Mouse (Mus musculus): ENCODE data around the gene Pogk. TPM values are rescaled to one million over a fixed set of nuclear protein-coding genes. Genes with fewer than 3 reads are reported as not detected.

The Pogk gene
- polyA plus RNA-seq, 1 experiment from 2014 or later: 33.4 TPM

GRCm38 (mm10) chr1:166378431-166379012, 31.1 kb downstream of the Pogk start:
- Histone ChIP-seq H3K27me3 (no peaks in the 10 kb centered on the region), H3K9me3 (replicated peaks) (0 out of 2 replicates have a peak, but pooled peaks cover 3% of the 10 kb centered on the region), H3K4me3 (peak overlapping the region; percentile 92), H3K9ac (peak overlapping the region; percentile 74), H3K36me3 (ENCODE audit: poor library complexity, severe bottlenecking) (peaks cover 12% of the 10 kb centered on the region), H3K27ac (peak overlapping the region; percentile 68), H3K4me2 (peak overlapping the region; percentile 72), H3K4me1 (peaks cover 21% of the 10 kb centered on the region)
- 8% methylated on average over 21 of the region's 21 CpGs for WGBS
- ATAC-seq: peak; percentile 0

- no peak for ATAC-seq
- WGBS: 83% methylated on average over 6 of the region's 6 CpGs
- Histone ChIP-seq H3K9me3 (replicated peaks) (0 out of 2 replicates have a peak, but pooled peaks cover 3% of the 10 kb centered on the region), H3K9ac (no peak overlapping the region), H3K27me3 (no peaks in the 10 kb centered on the region), H3K4me1 (peaks cover 21% of the 10 kb centered on the region), H3K27ac (no peak overlapping the region), H3K4me2 (no peak overlapping the region), H3K4me3 (no peak overlapping the region), H3K36me3 (ENCODE audit: poor library complexity, severe bottlenecking) (no peaks in the 10 kb centered on the region)
These were observed 32.5 kb downstream of the Pogk start for GRCm38 (mm10) chr1:166377171-166377570.

- Histone ChIP-seq H3K4me3 (no peak overlapping the region), H3K4me2 (no peak overlapping the region), H3K4me1 (no peaks in the 10 kb centered on the region), H3K9me3 (replicated peaks) (no peaks in the 10 kb centered on the region), H3K36me3 (ENCODE audit: poor library complexity, severe bottlenecking) (no peaks in the 10 kb centered on the region), H3K27me3 (peaks cover 2% of the 10 kb centered on the region; the same call in 1 of the 2 replicates), H3K9ac (no peak overlapping the region), H3K27ac (no peak overlapping the region)
- ATAC-seq: no peak
These were observed 46.5 kb downstream of the Pogk start for GRCm38 (mm10) chr1:166363122-166363521.

GRCm38 (mm10) chr1:166362659-166363058, 47.0 kb downstream of the Pogk start:
- no peak overlapping the region for H3K9ac ChIP-seq
- H3K4me3 ChIP-seq: no peak overlapping the region
- no peaks in the 10 kb centered on the region for H3K9me3 ChIP-seq (replicated peaks)
- peaks cover 2% of the 10 kb centered on the region; the same call in 1 of the 2 replicates for H3K27me3 ChIP-seq
- no peak overlapping the region for H3K4me2 ChIP-seq
- no peak for ATAC-seq
- H3K4me1 ChIP-seq: no peaks in the 10 kb centered on the region
- H3K27ac ChIP-seq: no peak overlapping the region
- no peaks in the 10 kb centered on the region for H3K36me3 ChIP-seq (ENCODE audit: poor library complexity, severe bottlenecking)
- WGBS: 85% methylated on average over 3 of the region's 3 CpGs

- H3K9ac ChIP-seq: no peak overlapping the region
- peaks cover 2% of the 10 kb centered on the region; the same call in 1 of the 2 replicates for H3K27me3 ChIP-seq
- H3K27ac ChIP-seq: no peak overlapping the region
- no peak for ATAC-seq
- H3K4me3 ChIP-seq: no peak overlapping the region
- no peaks in the 10 kb centered on the region for H3K4me1 ChIP-seq
- H3K9me3 ChIP-seq (replicated peaks): no peaks in the 10 kb centered on the region
- H3K36me3 ChIP-seq (ENCODE audit: poor library complexity, severe bottlenecking): no peaks in the 10 kb centered on the region
- H3K4me2 ChIP-seq: no peak overlapping the region
- 80% methylated on average over 3 of the region's 3 CpGs for WGBS
These were observed 47.8 kb downstream of the Pogk start for GRCm38 (mm10) chr1:166361842-166362241.

- H3K36me3 ChIP-seq (ENCODE audit: poor library complexity, severe bottlenecking): no peaks in the 10 kb centered on the region
- H3K9me3 ChIP-seq (replicated peaks): no peaks in the 10 kb centered on the region
- no peaks in the 10 kb centered on the region for H3K4me1 ChIP-seq
- 80% methylated on average over 5 of the region's 5 CpGs for WGBS
- H3K27me3 ChIP-seq: peaks cover 2% of the 10 kb centered on the region; the same call in 1 of the 2 replicates
- H3K27ac ChIP-seq: no peak overlapping the region
- no peak overlapping the region for H3K4me3 ChIP-seq
- ATAC-seq: no peak
- H3K9ac ChIP-seq: no peak overlapping the region
- no peak overlapping the region for H3K4me2 ChIP-seq
These were observed 48.8 kb downstream of the Pogk start for GRCm38 (mm10) chr1:166360896-166361295.

- peak; percentile 94 for ATAC-seq
- no peak overlapping the region for H3K27ac ChIP-seq
- no peak overlapping the region for H3K9ac ChIP-seq
- H3K9me3 ChIP-seq (replicated peaks): no peaks in the 10 kb centered on the region
- peaks cover 2% of the 10 kb centered on the region; the same call in 1 of the 2 replicates for H3K27me3 ChIP-seq
- H3K4me2 ChIP-seq: no peak overlapping the region
- no peak overlapping the region for H3K4me3 ChIP-seq
- H3K4me1 ChIP-seq: no peaks in the 10 kb centered on the region
- WGBS: 26% methylated on average over 14 of the region's 14 CpGs
- H3K36me3 ChIP-seq (ENCODE audit: poor library complexity, severe bottlenecking): no peaks in the 10 kb centered on the region
These were observed 49.4 kb downstream of the Pogk start for GRCm38 (mm10) chr1:166360157-166360855.

- peaks cover under 1% of the 10 kb centered on the region for H3K4me1 ChIP-seq
- H3K4me2 ChIP-seq: no peak overlapping the region
- no peak overlapping the region for H3K27ac ChIP-seq
- H3K9ac ChIP-seq: no peak overlapping the region
- no peaks in the 10 kb centered on the region for H3K9me3 ChIP-seq (replicated peaks)
- H3K27me3 ChIP-seq: no peaks in the 10 kb centered on the region
- H3K4me3 ChIP-seq: no peak overlapping the region
- ATAC-seq: no peak
- 89% methylated on average over 11 of the region's 11 CpGs for WGBS
- H3K36me3 ChIP-seq (ENCODE audit: poor library complexity, severe bottlenecking): no peaks in the 10 kb centered on the region
These were observed 59.9 kb downstream of the Pogk start for GRCm38 (mm10) chr1:166349751-166350150.

- Histone ChIP-seq H3K4me3 (no peak overlapping the region), H3K4me2 (no peak overlapping the region), H3K9ac (no peak overlapping the region), H3K36me3 (ENCODE audit: poor library complexity, severe bottlenecking) (no peaks in the 10 kb centered on the region), H3K27me3 (no peaks in the 10 kb centered on the region), H3K9me3 (replicated peaks) (no peaks in the 10 kb centered on the region), H3K27ac (no peak overlapping the region), H3K4me1 (peaks cover 5% of the 10 kb centered on the region)
- 87% methylated on average over 3 of the region's 3 CpGs for WGBS
- no peak for ATAC-seq
These were observed 60.3 kb downstream of the Pogk start for GRCm38 (mm10) chr1:166349341-166349740.

GRCm38 (mm10) chr1:166346906-166347305, 62.8 kb downstream of the Pogk start:
- no peak overlapping the region for H3K4me3 ChIP-seq
- 85% methylated on average over 3 of the region's 3 CpGs for WGBS

GRCm38 (mm10) chr1:166345602-166346001, 64.1 kb downstream of the Pogk start:
- H3K4me3 ChIP-seq: no peak overlapping the region
- 96% methylated on average over 6 of the region's 6 CpGs for WGBS
- no peaks in the 10 kb centered on the region for H3K27me3 ChIP-seq
- no peaks in the 10 kb centered on the region for H3K9me3 ChIP-seq (replicated peaks)
- H3K4me1 ChIP-seq: peaks cover 16% of the 10 kb centered on the region
- no peak overlapping the region for H3K4me2 ChIP-seq
- no peak for ATAC-seq
- no peaks in the 10 kb centered on the region for H3K36me3 ChIP-seq (ENCODE audit: poor library complexity, severe bottlenecking)
- no peak overlapping the region for H3K27ac ChIP-seq
- no peak overlapping the region for H3K9ac ChIP-seq

More at GRCm38 (mm10) chr1:166346906-166347305, 62.8 kb downstream of the Pogk start:
- no peak overlapping the region for H3K27ac ChIP-seq
- no peak for ATAC-seq
- no peaks in the 10 kb centered on the region for H3K36me3 ChIP-seq (ENCODE audit: poor library complexity, severe bottlenecking)
- no peaks in the 10 kb centered on the region for H3K27me3 ChIP-seq
- peaks cover 16% of the 10 kb centered on the region for H3K4me1 ChIP-seq
- H3K9ac ChIP-seq: no peak overlapping the region
- H3K4me2 ChIP-seq: no peak overlapping the region
- H3K9me3 ChIP-seq (replicated peaks): no peaks in the 10 kb centered on the region

- WGBS: 31% methylated on average over 8 of the region's 8 CpGs
- no peaks in the 10 kb centered on the region for H3K36me3 ChIP-seq (ENCODE audit: poor library complexity, severe bottlenecking)
- no peaks in the 10 kb centered on the region for H3K27me3 ChIP-seq
- no peak overlapping the region for H3K9ac ChIP-seq
- H3K4me2 ChIP-seq: no peak overlapping the region; the same call in 1 of the 2 replicates
- peak; percentile 50; the same call in 1 of the 2 replicates for ATAC-seq
- H3K27ac ChIP-seq: no peak overlapping the region; the same call in 1 of the 2 replicates
- H3K9me3 ChIP-seq (replicated peaks): no peaks in the 10 kb centered on the region
- H3K4me1 ChIP-seq: peaks cover 16% of the 10 kb centered on the region
- no peak overlapping the region for H3K4me3 ChIP-seq
These were observed 65.2 kb downstream of the Pogk start for GRCm38 (mm10) chr1:166344300-166345077.

All from forebrain, embryonic 13.5 days (tissue).